Mouse (Mus musculus) lung, adult 18-20 months (tissue): ENCODE measurements at regions not wholly inside any gene's neighbourhood (a gene's known extent, or its start where the extent isn't known, plus 50 kb on each side); places are given as distances from the start of the nearest gene placed in this dataset.

Experiments used
- DNase-seq, 2 experiments: peaks; one replicate each; pipeline ENCODE4 v3.0.0; 2022; ENCODE audit warnings: mixed read lengths in 2 of 2

DNA sequence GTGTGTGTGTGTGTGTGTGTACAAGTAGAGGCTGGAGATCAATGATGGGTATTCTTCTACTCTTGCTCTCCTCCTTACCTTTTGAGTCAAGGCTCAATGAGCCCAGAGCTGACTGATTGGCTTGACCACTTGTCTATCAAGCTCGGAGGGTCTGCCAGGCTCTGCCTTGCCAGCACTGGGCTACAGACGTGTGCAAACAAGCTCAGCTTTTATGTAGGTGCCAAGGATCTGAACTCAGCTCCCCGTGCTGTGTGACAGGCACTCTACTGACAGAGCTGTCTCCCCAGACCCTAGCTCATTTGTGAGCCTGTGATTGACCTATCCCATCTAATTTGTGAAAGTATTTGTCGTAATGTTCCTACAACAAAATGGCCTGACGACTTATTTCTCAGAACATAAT, 54.2 kb upstream of the Cdc42bpa start:
- no peak for DNase-seq

DNA sequence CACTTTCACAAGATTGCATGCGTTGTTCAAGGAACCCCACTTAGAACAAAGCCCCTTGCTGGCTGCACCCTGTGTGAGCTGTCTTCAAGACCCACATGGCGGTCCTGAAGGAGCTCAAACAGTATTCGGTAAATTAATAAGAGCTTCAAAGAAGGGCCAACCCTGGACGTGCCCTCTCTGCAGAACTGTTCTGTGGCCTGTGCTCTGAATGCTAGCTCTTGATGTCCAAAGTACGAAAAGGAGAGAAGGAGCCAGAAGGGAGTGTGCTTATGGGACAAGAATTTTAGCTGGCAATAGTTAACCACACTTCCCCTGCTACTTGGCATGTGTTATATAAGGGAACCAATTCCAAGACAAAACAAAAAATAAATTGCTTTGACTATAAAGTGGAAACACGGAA, 67.6 kb upstream of the Cdc42bpa start:
- no peak for DNase-seq

GRCm38 (mm10) chr1:179887921-179888320, 72.4 kb upstream of the Cdc42bpa start:
- no peak for DNase-seq

- DNase-seq: no peak
Measured at GRCm38 (mm10) chr1:179881222-179881621, 77.7 kb upstream of the Ahctf1 start.

DNA sequence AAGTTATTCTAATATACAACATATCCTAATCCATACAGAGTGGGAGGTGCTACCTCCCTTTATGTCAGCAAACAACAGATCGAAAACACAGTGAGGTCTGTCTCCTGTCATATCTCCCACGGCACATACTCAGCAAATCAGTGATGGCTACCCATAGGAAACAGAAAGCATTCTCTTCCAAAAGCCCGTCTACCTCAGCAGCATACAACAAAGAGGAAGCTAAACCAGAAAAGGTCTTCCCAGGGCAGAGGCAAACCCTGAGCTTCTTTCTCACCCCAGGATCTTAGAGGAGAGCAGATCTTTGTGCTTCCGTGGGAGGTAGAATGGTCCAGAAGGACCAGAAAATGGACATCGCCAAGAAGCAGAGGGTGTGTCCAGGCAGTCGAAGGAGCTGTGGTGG, 74.4 kb upstream of the Ahctf1 start:
- DNase-seq: no peak

DNA sequence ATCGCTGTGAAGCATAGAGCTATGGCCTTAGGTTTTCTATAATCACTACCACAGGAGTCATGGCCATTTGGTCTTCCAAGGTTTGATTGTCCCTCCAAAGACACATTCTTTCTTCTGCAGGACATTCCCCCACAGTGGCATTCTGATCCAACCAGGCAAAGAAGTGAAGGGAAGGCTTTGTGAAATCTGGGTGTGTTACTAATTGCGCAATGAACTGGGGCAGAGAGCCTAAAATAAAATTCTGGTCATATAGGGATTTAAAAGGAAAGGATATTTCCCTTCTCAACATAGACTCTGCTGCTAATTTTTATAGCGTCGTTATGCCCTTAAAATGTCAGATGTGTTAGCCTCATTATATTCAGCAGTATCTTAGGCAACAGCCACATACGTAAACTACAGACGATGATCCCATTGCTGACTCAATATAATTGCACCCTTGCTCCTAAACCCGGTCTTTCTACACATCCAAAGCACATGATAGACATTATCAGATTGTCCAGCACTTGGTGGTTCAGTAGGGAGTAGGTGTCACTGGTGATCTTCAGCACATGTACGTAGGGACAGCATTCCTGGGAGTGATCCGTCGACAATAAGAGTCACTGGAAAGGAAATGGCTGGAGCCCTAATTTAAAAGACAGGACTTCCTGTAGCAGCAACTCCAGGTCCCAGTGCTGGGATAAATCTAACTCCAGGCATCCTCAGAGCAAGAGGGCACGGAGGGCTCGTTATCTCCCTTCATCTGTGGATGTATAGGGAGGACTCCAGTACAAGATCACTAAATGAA, 70.5 kb upstream of the Ahctf1 start:
- DNase-seq: no peak

DNA sequence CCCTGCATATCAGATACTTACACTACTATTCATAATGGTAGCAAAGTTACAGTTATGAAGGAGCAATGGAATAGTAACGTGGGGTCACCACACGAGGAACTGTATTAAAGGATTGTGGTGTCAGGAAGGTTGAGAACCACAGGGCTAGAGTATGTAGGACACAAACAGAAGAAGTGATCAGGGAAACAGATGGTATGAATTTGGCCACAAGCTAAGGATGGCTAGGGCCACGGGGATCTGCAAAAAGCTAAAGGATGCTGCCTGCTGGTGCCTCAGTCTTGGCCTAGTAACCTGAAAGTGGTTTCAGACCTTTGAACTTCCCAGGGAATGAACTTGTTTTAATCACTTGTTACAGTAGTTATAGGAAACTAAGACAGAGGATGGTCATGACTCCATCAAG, 68.5 kb upstream of the Ahctf1 start:
- no peak for DNase-seq

DNA sequence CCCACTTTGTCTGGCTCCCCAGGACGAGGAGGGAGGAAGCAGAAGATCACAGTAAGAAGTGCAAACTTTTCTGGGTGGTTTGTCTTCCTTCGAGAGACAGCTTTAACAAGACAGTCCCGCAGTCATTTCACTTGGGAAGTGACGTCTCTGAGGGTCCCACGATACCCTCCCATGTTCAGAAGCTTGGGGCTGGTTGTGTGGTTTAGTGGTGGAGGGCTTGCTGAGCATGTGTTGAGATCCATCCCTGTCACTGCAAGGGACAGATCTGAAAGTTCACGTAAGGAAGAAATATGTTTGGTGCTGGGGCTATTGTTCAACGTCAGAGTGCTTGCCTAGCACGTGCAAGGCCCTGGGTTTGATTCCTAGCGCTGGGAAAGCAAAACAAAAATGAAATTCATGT, 65.2 kb upstream of the Ahctf1 start:
- no peak for DNase-seq

DNA sequence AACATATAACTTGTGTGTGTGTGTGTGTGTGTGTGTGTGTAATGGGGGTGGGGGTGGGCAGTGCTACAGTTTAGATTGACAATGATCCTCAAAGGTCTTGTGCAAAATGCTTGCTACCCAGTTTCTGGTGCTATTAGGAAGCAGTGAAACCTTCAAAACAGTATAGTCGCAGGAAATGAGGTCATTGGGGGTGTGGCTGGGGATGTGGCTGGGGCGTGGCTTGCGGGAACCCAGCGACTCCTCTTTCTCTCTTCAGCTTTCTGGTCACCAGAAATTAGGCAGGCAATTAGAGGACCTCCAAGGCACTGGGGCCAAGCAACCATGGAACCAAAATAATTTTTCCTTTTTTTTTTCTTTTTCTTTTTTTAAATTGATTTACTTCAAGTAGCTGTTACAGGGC, 64.0 kb upstream of the Ahctf1 start:
- peak in 1 of 2 experiments; percentile 37 for DNase-seq

DNA sequence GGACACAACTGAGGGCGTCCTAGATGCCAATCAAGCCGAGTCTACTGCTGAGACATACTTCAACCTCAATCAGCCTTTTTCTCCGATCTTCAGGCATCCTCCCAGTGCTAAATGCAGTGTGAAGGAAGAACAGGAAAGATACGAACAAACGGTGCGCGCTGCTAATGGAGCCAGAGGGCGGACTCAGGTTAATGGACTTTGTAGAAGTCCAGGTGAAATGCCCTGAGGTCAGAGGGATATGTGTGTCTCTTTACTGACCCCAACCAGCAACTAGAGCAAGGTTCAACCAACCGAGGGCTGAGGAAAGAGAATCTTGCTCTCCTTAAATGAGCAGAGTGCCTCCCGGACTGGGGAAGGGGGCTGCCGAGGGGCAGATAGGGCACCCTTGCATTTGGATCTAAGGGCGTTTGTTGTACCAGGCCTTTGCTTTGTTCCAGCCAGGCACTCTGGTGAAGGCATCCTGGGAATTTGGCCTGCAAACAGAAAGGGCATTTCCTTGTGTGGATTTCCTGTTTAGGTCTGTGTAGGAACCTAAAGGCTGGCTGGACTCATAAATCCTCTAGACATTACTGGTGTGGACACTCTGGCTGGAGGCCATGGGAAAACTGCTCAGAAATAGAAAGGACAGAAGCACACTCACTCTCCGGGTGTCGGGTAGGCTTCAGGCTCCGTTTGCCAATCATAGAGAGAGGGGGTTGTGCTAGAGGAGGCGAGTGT, 62.7 kb upstream of the Ahctf1 start:
- DNase-seq: peak; percentile 72 to 84

DNA sequence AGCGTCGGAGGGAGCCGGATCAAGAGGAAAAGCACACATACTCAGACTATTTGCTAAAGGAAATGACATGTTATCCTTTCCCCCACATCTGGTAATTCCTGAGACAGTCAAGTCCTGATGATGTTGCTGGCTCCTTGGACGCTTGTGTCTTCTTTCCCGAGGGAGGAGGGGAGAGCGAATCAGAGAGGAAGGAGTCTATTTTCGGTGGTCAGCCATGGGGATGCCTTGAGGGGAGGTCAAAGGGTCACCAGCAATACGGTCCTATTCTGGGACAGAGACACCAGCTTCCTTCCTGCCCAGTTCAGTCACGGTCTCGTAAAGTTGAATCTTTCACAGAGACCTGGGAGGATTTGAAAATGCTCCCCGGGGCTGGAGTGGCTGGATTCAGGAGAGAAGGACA, 62.1 kb upstream of the Ahctf1 start:
- DNase-seq: peak in 1 of 2 experiments; percentile 31

GRCm38 (mm10) chr1:179864537-179865226, 61.2 kb upstream of the Ahctf1 start:
- no peak for DNase-seq

DNA sequence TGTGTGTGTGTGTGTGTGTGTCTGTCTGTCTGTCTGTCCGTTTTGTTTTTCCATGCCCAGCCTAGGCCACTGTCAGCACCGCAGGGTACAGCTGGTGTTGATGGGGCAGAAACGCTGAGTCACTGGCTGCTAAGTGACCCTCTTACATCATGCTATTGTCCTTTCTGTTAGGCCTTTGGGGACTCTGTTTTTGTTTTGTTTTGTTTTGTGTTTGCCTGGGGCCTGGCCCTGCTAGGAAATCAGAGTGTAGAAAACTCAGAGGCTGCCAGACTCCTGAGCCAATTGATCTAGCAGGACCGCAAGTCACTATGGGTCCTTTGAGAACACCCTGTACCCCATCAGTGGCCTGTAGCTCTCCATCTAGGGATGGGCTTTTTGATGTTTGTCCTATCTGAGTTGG, 59.9 kb upstream of the Ahctf1 start:
- DNase-seq: peak; percentile 58 to 77

DNA sequence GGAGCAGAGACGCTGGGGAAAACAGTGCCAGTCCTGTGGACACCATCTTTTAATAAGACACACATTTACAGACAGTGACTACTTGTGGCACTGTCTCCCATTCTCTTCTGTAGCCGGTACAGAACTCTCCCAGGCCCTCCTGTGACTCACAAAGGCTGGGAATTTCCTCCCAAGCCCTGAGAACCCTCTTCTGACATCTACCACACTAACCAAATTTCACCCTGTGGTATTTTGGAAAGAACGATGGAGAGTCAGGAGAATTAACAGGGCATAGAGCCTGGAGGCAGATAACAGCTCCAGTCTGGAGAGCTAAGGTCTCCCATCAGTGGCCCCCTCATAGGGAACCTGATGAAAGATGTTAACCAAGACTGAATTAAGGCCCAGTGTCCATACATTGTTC, 59.5 kb upstream of the Ahctf1 start:
- no peak for DNase-seq

DNA sequence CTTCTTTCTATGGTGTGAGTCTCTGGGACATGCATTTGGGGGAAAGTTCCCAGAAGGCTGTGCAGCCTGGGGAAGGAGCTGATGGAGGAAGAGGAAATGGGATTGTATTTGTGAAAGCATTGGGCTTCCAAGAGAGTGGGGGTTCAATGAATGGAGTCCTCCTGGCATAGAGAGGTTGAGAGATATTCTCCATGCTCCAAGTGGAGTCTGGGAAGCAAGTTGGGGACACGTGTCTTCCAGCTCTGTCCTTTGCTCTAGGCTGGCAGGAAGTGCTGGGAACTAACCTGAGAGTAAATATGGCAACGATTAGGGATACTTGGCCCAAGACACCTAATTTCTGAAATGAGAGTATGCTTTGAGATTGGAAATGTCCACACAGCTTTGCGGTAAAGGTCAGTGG, 58.3 kb upstream of the Ahctf1 start:
- no peak for DNase-seq

GRCm38 (mm10) chr1:179859552-179859902, 56.0 kb upstream of the Ahctf1 start:
- DNase-seq: no peak

- peak in 1 of 2 experiments; percentile 32 for DNase-seq
Measured at GRCm38 (mm10) chr1:179858780-179859551, 55.5 kb upstream of the Ahctf1 start.

- peak; percentile 76 to 88 for DNase-seq
Measured at GRCm38 (mm10) chr1:179854288-179854965, 50.9 kb upstream of the Ahctf1 start.
